Mouse (Mus musculus): ENCODE measurements around the gene Echdc3.

Echdc3 gene

GRCm38 (mm10) chr2:6168560-6168959 lies 44.3 kb downstream of the Echdc3 start:
- DNase-seq (ENCODE audit: low spot score) = no peak

- peak; percentile 18 for DNase-seq (ENCODE audit: low spot score)
Observed at GRCm38 (mm10) chr2:6167843-6168558, 44.8 kb downstream of the Echdc3 start.

GRCm38 (mm10) chr2:6165771-6166170 lies 47.1 kb downstream of the Echdc3 start:
- DNase-seq (ENCODE audit: low spot score) = no peak

GRCm38 (mm10) chr2:6164606-6165290 lies 48.1 kb downstream of the Echdc3 start:
- no peak for DNase-seq (ENCODE audit: low spot score)

- DNase-seq (ENCODE audit: low spot score) = peak; percentile 10
Observed at GRCm38 (mm10) chr2:6162366-6163040, 50.3 kb downstream of the Echdc3 start.

- no peak for DNase-seq (ENCODE audit: low spot score)
Observed at GRCm38 (mm10) chr2:6159735-6160134, 53.1 kb downstream of the Echdc3 start.

- DNase-seq (ENCODE audit: low spot score) = no peak
Observed at GRCm38 (mm10) chr2:6159219-6159618, 53.6 kb downstream of the Echdc3 start.

- no peak for DNase-seq (ENCODE audit: low spot score)
Observed at GRCm38 (mm10) chr2:6157635-6158034, 55.2 kb downstream of the Echdc3 start.

GRCm38 (mm10) chr2:6157208-6157607 lies 55.6 kb downstream of the Echdc3 start:
- DNase-seq (ENCODE audit: low spot score) = no peak

- DNase-seq (ENCODE audit: low spot score) = no peak
Observed at GRCm38 (mm10) chr2:6149801-6150200, 63.0 kb downstream of the Echdc3 start.

GRCm38 (mm10) chr2:6146901-6147300 lies 65.9 kb downstream of the Echdc3 start:
- DNase-seq (ENCODE audit: low spot score) = no peak

- DNase-seq (ENCODE audit: low spot score) = no peak
Observed at GRCm38 (mm10) chr2:6146257-6146656, 66.6 kb downstream of the Echdc3 start.

GRCm38 (mm10) chr2:6145611-6146010 lies 67.2 kb downstream of the Echdc3 start:
- no peak for DNase-seq (ENCODE audit: low spot score)

GRCm38 (mm10) chr2:6142915-6143654 lies 69.7 kb downstream of the Echdc3 start:
- no peak for DNase-seq (ENCODE audit: low spot score)

GRCm38 (mm10) chr2:6140572-6141161 lies 72.2 kb downstream of the Echdc3 start:
- DNase-seq (ENCODE audit: low spot score) = no peak

All from ovary, adult 18-20 months (tissue).